Mouse (Mus musculus): ENCODE measurements around the gene Kdm8. TPM values are rescaled to one million over a fixed set of nuclear protein-coding genes. Genes with fewer than 3 reads are reported as not detected.
"Not testable (repeated sequence)": the region's sequence is repeated elsewhere in the genome, so short reads cannot be mapped to it uniquely, and the experiment has no call there.

The Kdm8 gene
- total and polyA plus RNA-seq, 2 experiments from 2014 or later, result 3.1 to 6.9 TPM

DNA sequence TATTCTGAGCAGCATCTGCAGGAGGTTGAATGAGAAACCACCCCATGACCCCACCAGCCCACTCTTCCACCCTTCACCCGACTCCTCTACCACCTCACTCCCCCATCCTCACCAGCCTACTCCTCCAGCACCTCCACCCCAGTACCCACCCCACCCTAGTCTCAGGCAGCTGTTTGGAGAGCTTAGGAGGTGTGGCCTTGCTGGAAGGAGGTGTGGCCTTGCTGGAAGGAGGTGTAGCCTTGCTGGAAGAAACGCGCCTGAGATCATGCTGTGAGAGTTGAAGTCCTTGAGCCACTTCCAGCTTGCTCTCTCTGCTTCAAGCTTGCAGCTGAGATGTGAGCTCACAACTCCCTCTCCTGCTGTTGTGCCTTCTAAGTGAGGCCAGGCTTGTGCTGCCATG lies 26.1 kb upstream of the Kdm8 start:
- TF ChIP-seq CTCF (IDR thresholded peaks at IDR 0.05; ENCODE audit: low read depth), result no peak
- Histone ChIP-seq H3K4me2 (ENCODE audit: low read depth) (no peak overlapping the region), H3K4me3 (ENCODE audit: low read depth, low read length) (no peak overlapping the region), H3K36me3 (ENCODE audit: insufficient read depth) (no peaks in the 10 kb centered on the region), H3K9me3 (ENCODE audit: low read length) (no peaks in the 10 kb centered on the region), H3K27me3 (ENCODE audit: insufficient read depth, low read length) (no peaks in the 10 kb centered on the region), H3K4me1 (ENCODE audit: insufficient read depth) (no peaks in the 10 kb centered on the region), H3K27ac (ENCODE audit: low read depth, low read length) (no peak overlapping the region), H3K9ac (no peak overlapping the region)
- WGBS, result 30% methylated on average over 3 of the region's 3 CpGs
- ATAC-seq (no peak), DNase-seq (no peak)

DNA sequence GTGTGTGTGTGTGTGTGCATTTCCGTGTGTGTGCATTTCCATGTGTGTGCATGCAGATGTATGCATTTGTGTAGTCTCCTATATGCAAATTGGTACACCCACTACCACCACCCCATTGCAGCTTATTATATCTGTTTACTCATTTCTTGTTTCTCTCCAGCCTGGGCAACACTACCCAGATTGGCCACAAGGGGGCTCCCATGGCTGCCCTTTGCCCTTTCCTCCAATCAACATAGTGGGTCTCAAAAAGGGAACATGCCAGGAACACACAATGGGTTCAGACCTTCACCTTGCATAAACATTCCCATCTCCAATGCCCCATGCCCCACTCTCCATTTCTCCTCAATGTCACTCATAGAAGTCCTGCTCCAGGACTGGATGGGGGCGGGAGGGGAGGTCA lies 24.3 kb upstream of the Kdm8 start:
- Histone ChIP-seq H3K4me1 (ENCODE audit: insufficient read depth) (no peaks in the 10 kb centered on the region), H3K9ac (no peak overlapping the region), H3K27ac (ENCODE audit: low read depth, low read length) (no peak overlapping the region), H3K4me3 (ENCODE audit: low read depth, low read length) (no peak overlapping the region), H3K9me3 (ENCODE audit: low read length) (no peaks in the 10 kb centered on the region), H3K27me3 (ENCODE audit: insufficient read depth, low read length) (no peaks in the 10 kb centered on the region), H3K36me3 (ENCODE audit: insufficient read depth) (no peaks in the 10 kb centered on the region), H3K4me2 (ENCODE audit: low read depth) (no peak overlapping the region)
- peak; percentile 55 for TF ChIP-seq CTCF (IDR thresholded peaks at IDR 0.05; ENCODE audit: low read depth)
- no peak for ATAC-seq
- WGBS, result 65% methylated on average over 2 of the region's 2 CpGs
- no peak for DNase-seq

GRCm38 (mm10) chr7:125421911-125422310 lies 22.6 kb upstream of the Kdm8 start:
- H3K27ac ChIP-seq (ENCODE audit: low read depth, low read length), result no peak overlapping the region
- no peak for DNase-seq
- no peak overlapping the region for H3K9ac ChIP-seq
- H3K36me3 ChIP-seq (ENCODE audit: insufficient read depth), result no peaks in the 10 kb centered on the region
- no peak for ATAC-seq
- H3K4me2 ChIP-seq (ENCODE audit: low read depth), result no peak overlapping the region
- WGBS, result 58% methylated on average over 2 of the region's 2 CpGs
- H3K4me3 ChIP-seq (ENCODE audit: low read depth, low read length), result no peak overlapping the region
- H3K9me3 ChIP-seq (ENCODE audit: low read length), result no peaks in the 10 kb centered on the region
- TF ChIP-seq CTCF (IDR thresholded peaks at IDR 0.05; ENCODE audit: low read depth), result no peak
- H3K27me3 ChIP-seq (ENCODE audit: insufficient read depth, low read length), result no peaks in the 10 kb centered on the region
- H3K4me1 ChIP-seq (ENCODE audit: insufficient read depth), result no peaks in the 10 kb centered on the region

- DNase-seq (no peak), ATAC-seq (no peak)
- Histone ChIP-seq H3K9me3 (ENCODE audit: low read length) (no peaks in the 10 kb centered on the region), H3K4me3 (ENCODE audit: low read depth, low read length) (no peak overlapping the region), H3K9ac (no peak overlapping the region), H3K36me3 (ENCODE audit: insufficient read depth) (no peaks in the 10 kb centered on the region), H3K4me2 (ENCODE audit: low read depth) (no peak overlapping the region), H3K27ac (ENCODE audit: low read depth, low read length) (no peak overlapping the region), H3K4me1 (ENCODE audit: insufficient read depth) (no peaks in the 10 kb centered on the region), H3K27me3 (ENCODE audit: insufficient read depth, low read length) (no peaks in the 10 kb centered on the region)
- WGBS, result 75% methylated on average over 3 of the region's 3 CpGs
- no peak for TF ChIP-seq CTCF (IDR thresholded peaks at IDR 0.05; ENCODE audit: low read depth)
Observed at GRCm38 (mm10) chr7:125423056-125423455, 21.4 kb upstream of the Kdm8 start.

- no peak for TF ChIP-seq CTCF (IDR thresholded peaks at IDR 0.05; ENCODE audit: low read depth)
- H3K9ac ChIP-seq, result no peak overlapping the region
- no peak for DNase-seq
- H3K27me3 ChIP-seq (ENCODE audit: insufficient read depth, low read length), result no peaks in the 10 kb centered on the region
- no peaks in the 10 kb centered on the region for H3K36me3 ChIP-seq (ENCODE audit: insufficient read depth)
- no peak for ATAC-seq
- H3K4me1 ChIP-seq (ENCODE audit: insufficient read depth), result no peaks in the 10 kb centered on the region
- no peak overlapping the region for H3K4me2 ChIP-seq (ENCODE audit: low read depth)
- 67% methylated on average over 12 of the region's 12 CpGs for WGBS
- no peak overlapping the region for H3K27ac ChIP-seq (ENCODE audit: low read depth, low read length)
- H3K9me3 ChIP-seq (ENCODE audit: low read length), result no peaks in the 10 kb centered on the region
- H3K4me3 ChIP-seq (ENCODE audit: low read depth, low read length), result no peak overlapping the region
Observed at GRCm38 (mm10) chr7:125427492-125428090, 16.9 kb upstream of the Kdm8 start.

GRCm38 (mm10) chr7:125428381-125428780 lies 16.1 kb upstream of the Kdm8 start:
- Histone ChIP-seq H3K9ac (no peak overlapping the region), H3K4me3 (ENCODE audit: low read depth, low read length) (no peak overlapping the region), H3K4me1 (ENCODE audit: insufficient read depth) (no peaks in the 10 kb centered on the region), H3K27me3 (ENCODE audit: insufficient read depth, low read length) (no peaks in the 10 kb centered on the region), H3K9me3 (ENCODE audit: low read length) (no peaks in the 10 kb centered on the region), H3K27ac (ENCODE audit: low read depth, low read length) (no peak overlapping the region), H3K4me2 (ENCODE audit: low read depth) (no peak overlapping the region), H3K36me3 (ENCODE audit: insufficient read depth) (no peaks in the 10 kb centered on the region)
- TF ChIP-seq CTCF (IDR thresholded peaks at IDR 0.05; ENCODE audit: low read depth), result no peak
- 78% methylated on average over 7 of the region's 7 CpGs for WGBS
- DNase-seq (no peak), ATAC-seq (no peak)

DNA sequence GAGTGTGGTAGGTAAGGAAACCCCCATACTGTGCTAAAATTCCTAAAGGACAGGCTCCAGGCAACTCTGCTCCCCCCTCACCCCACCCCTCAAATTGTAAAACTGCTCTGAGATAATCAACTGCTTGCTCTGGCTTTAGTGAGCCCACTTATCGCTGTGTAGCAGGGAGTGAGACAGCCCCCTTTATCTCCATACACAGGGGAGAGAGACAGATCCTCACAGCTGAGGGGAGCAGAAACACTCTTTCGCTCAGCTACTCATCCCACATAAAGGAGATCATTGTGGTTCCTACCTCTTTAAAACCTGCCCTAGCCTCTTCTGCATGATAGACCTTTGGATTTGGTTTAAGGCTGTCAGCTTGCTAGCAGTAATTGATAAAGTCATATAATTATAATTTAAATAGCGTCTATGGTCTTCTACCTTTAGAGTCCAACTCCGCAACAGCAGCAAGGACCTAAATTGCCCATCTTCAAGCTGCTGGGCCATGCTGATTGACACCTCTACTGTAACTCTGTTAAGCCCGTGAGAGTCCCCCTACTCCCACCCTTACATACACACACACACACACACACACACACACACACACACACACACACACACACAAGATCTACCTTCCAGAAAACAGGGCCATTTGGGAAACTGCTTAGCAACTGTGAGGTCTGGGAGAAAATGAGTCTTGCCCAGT lies 15.5 kb upstream of the Kdm8 start:
- H3K4me2 ChIP-seq (ENCODE audit: low read depth); H3K27ac ChIP-seq (ENCODE audit: low read depth, low read length); H3K4me3 ChIP-seq (ENCODE audit: low read depth, low read length); H3K9ac ChIP-seq; H3K27me3 ChIP-seq (ENCODE audit: insufficient read depth, low read length); DNase-seq; ATAC-seq; H3K9me3 ChIP-seq (ENCODE audit: low read length); H3K4me1 ChIP-seq (ENCODE audit: insufficient read depth); H3K36me3 ChIP-seq (ENCODE audit: insufficient read depth): not testable (repeated sequence)
- WGBS, result 81% methylated on average over 5 of the region's 5 CpGs
